Mouse (Mus musculus): ENCODE results near the gene Unc13d.
A peak's percentile ranks its signal among the peaks of the same experiment; 100 is the strongest.

Gene Unc13d

DNA sequence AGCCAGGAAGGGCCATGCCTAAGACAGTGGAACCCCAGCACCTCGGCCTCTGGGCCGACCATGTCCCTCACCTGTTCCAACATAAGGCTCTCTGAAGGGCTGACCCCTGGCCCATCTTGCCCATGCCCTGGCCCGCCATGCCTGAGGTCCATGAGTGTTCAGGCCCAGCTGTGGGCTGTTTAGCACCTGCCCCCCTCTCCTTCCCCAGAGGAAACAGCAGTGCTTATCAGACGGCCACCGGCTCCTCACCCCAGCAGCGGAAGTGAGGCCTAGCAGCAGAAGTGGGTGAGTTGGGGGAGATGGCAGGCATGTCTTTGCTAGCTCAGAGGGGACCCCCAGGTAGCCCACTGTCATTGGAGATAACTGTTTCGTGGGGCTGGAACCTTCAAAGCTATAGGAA, 925 bp downstream of the Unc13d start:
- peak; percentile 73 to 75 for DNase-seq (ENCODE audit: low spot score in 2 of 2)

- DNase-seq (ENCODE audit: low spot score in 2 of 2), result peak in 1 of 2 experiments; percentile 26
Observed at GRCm38 (mm10) chr11:116076266-116076540, 1.6 kb downstream of the Unc13d start.

DNA sequence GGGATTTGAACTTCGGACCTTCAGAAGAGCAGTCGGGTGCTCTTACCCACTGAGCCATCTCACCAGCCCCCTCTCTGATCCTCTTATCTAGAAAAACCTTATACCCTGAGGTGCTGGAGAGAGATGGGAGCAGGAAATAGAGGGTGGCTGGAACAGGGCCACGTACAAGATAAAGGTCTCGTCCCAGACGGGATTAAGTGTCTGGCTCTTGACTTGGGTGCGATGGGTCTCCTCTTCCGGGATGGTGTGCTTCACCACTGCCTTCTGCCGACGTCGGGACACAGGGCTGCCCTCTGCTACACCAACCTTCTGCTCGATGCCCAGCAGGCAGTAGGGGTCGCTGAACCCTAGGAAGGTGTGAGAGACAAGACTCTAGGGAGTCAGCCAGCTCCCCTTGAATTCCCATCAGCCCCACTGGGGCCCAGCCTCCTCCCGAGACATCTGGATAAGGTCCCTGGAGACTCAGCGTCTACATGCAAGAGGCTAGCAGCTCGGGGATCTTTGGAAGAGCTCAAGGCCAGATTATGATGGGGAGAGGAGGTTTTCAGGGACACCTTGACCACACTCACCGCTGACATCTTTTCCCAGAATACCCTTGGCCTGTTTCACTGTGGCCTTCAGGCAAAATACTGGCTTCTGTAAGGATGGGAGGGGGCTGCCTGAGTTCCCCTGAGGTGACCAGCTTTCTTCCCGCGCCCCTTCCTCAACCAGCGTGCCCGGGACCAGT, 2.1 kb downstream of the Unc13d start:
- no peak for DNase-seq (ENCODE audit: low spot score in 2 of 2)

GRCm38 (mm10) chr11:116074436-116074991, 3.2 kb downstream of the Unc13d start:
- no peak for DNase-seq (ENCODE audit: low spot score in 2 of 2)

GRCm38 (mm10) chr11:116072608-116073007, 5.2 kb downstream of the Unc13d start:
- DNase-seq (ENCODE audit: low spot score in 2 of 2), result no peak

DNA sequence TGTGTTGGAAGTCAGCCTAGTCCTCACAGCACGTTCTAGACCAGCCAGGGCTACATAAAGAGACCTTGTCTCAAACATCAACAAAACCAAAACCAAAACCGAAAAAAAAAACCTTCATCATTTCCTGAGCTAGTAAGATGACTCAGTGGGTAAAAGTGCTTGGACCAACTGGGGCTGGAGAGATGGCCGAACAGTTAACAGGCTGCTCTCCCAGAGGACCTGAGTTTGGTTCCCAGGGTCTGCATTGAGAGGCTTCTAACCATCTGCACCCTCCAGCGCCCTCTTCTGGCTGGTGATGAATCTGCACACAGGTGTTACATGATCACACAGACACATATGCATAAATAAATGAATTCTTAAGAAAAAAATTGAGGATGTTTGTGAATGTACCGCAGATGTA, 6.3 kb downstream of the Unc13d start:
- DNase-seq (ENCODE audit: low spot score in 2 of 2), result peak in 1 of 2 experiments; percentile 62

DNA sequence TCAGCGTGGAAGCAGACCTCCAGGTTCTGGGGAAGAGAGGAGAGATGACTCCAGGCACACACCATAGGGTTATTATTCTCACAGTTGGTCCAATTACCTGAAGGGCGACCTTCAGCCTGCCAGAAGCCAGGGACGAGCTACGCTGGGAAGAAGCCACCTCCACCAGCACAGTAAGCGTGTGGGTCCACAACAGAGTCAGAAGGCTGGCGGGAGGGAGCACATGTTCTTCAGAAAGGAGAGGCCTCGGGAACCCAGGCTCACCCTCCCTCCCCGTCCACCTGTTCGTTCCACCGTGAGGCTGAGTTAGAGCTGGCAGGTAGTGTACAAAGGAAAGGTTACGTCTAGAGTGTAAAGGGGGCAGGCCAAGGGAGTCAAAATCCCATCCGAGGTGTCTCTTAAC, 12.4 kb downstream of the Unc13d start:
- no peak for DNase-seq (ENCODE audit: low spot score in 2 of 2)

DNA sequence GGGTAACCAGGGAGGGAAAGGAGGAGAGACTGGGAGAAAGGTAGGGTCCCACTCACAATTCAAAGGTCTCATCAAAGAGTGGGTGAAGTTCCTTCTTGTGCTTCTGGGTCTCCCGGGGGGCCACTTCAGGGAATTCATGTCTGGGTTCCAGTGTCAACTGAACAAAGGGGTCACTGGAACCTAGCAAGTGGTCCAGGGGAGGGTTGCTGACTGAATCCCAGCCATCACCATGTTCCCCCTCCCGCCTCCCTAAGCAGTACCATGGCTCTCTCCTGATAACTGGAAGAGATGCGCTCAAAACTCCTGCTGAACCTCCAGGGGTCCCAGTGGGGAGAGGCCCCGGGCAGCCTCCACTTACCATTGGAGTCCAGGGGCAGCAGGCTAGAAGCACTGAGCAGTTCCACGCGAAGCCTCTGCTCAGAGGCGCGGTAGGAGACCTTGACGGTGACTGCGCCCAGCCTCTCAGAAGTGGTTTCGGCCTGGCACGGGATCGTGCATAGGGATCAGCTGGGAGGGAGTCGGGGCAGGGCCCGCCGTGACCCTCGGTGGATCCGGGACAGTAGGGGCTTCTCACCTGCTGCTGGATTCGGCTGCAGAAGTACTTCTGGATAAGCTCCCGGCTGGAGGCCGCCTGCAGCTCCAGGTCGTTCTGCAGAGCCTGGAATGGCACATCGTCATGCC, 13.4 kb downstream of the Unc13d start:
- no peak for DNase-seq (ENCODE audit: low spot score in 2 of 2)

- DNase-seq (ENCODE audit: low spot score in 2 of 2), result no peak
Observed at GRCm38 (mm10) chr11:116063562-116063961, 14.2 kb downstream of the Unc13d start.

GRCm38 (mm10) chr11:116062521-116062920, 15.2 kb downstream of the Unc13d start:
- no peak for DNase-seq (ENCODE audit: low spot score in 2 of 2)

DNA sequence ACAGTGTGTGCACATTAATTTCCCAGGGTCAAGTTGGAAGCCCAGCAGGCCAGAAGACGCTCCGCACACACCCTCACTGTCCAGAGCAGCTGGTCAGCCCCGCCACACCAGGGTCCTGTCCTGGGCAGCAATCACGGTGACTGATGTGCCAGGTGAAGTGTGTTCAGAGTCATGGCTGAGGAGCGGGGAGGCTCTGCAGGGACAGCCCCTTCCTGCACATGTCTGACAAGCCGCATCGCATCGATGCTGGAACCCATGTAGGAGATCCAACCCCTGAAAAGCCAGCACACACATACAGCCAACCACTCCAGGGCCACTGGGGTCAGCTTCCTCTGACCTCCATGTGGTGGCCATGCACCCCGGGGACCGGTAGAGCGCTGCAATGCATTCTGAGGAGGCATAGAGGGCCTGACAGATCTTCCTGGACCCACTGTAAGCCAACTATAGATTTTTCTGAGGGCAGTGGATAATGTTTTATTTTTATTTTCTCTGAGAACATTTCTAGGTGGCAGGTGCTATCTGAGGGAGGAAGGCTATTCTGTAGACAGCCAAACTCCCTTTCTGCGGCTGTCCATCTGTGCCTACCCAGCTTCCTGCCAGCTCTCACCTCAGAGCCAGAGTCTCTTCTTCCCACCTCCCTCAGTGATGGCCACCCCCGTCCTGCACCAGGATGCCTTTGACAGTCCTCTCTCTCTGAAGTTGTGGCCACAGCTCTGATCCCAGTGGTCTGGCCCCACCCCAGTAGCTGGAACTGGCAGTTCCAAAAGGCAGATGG, 15.9 kb downstream of the Unc13d start:
- no peak for DNase-seq (ENCODE audit: low spot score in 2 of 2)

- no peak for DNase-seq (ENCODE audit: low spot score in 2 of 2)
Observed at GRCm38 (mm10) chr11:116060596-116060995, 17.2 kb downstream of the Unc13d start.

- no peak for DNase-seq (ENCODE audit: low spot score in 2 of 2)
Observed at GRCm38 (mm10) chr11:116059691-116060025, 18.1 kb downstream of the Unc13d start.

DNA sequence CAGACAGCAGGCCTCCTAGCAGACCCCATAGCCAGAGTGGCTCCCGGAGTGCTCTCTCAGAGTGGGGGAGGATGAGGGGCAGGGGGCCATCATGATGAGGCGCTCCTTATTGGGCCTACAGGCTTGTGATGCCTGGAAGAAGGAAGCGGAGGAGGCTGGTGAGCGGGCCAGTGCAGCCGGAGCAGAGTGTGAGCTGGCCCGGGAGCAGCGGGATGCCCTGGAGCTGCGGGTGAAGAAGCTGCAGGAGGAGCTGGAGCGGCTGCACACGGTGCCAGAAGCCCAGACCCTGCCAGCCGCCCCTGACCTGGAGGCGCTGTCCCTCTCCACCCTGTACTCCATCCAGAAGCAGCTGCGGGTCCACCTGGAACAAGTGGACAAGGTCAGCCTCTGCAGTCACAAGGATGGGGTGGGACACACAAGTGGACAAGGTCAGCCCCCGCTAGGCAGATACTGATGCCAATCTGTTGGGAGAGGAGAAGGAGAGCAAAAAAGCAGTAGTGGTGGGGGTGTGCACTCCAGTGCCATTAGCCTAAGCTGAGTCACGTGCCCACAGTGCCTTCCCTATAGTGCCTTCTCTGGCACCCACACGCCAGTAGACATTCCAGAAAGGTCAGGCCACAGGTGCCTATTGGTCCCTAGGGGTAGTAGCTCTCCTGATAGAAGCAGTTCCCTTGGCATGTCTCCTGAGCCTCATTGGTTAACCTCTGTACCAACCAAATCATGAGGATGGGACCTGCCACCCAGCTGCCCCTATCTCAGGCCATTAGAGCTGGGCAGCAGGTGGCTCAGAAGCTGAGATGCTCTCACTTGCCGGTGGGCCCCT, 18.7 kb downstream of the Unc13d start:
- no peak for DNase-seq (ENCODE audit: low spot score in 2 of 2)

- DNase-seq (ENCODE audit: low spot score in 2 of 2), result no peak
Observed at GRCm38 (mm10) chr11:116058022-116058614, 19.6 kb downstream of the Unc13d start.

- DNase-seq (ENCODE audit: low spot score in 2 of 2), result no peak
Observed at GRCm38 (mm10) chr11:116057237-116057881, 20.4 kb downstream of the Unc13d start.

DNA sequence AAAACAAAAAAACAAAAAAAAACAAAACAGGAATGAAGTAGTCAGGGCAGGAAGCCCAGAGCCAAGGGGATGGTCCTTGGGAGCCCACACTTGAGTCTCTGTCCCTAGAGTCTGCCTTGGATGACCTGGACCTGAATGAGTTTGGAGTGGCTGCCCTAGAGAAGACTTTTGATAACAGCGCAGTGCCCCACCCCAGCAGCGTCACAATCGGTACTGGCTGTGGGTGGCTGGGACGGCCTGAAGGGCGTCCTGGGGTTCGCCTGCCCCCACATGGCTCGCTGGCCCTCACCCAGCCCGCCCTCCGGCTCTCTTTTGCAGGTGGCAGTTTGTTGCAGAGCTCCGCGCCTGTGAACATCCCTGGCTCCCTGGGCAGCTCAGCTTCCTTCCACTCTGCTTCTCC, 21.9 kb downstream of the Unc13d start:
- DNase-seq (ENCODE audit: low spot score in 2 of 2), result no peak

GRCm38 (mm10) chr11:116053510-116054229, 24.1 kb downstream of the Unc13d start:
- no peak for DNase-seq (ENCODE audit: low spot score in 2 of 2)

GRCm38 (mm10) chr11:116050196-116050595, 27.6 kb downstream of the Unc13d start:
- no peak for DNase-seq (ENCODE audit: low spot score in 2 of 2)

DNA sequence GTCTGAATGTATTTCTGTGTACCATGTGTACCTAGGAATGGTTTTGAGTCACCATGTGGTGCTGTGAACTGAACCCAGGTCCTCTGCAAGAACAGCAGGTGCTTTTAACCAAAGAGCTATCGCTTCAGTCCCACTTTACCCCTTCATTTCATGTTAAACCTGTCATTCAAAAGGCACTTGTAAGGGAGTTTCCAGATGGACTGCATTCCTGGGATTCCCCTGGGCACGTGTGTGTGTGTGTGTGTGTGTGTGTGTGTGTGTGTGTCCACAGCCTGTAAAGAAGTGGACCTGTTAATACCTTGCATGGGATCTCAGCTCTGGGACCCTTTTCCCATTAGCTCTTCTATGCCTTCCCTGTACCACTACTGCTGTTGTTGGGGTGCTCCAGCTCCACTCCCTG, 28.2 kb downstream of the Unc13d start:
- DNase-seq (ENCODE audit: low spot score in 2 of 2), result no peak

Data from thymus, postnatal 10 days (tissue).